Mouse (Mus musculus): ENCODE results near the gene Hmox2. TPM values are rescaled to one million over a fixed set of nuclear protein-coding genes. Genes with fewer than 3 reads are reported as not detected.
"Not testable (repeated sequence)": the region's sequence is repeated elsewhere in the genome, so short reads cannot be mapped to it uniquely, and the experiment has no call there.

Gene Hmox2
- 80.6 and 81.5 TPM in 2 replicates for polyA plus RNA-seq (2016; fragmentation: Nextera tagmentation; extraction: Ambion mirVana)

DNA sequence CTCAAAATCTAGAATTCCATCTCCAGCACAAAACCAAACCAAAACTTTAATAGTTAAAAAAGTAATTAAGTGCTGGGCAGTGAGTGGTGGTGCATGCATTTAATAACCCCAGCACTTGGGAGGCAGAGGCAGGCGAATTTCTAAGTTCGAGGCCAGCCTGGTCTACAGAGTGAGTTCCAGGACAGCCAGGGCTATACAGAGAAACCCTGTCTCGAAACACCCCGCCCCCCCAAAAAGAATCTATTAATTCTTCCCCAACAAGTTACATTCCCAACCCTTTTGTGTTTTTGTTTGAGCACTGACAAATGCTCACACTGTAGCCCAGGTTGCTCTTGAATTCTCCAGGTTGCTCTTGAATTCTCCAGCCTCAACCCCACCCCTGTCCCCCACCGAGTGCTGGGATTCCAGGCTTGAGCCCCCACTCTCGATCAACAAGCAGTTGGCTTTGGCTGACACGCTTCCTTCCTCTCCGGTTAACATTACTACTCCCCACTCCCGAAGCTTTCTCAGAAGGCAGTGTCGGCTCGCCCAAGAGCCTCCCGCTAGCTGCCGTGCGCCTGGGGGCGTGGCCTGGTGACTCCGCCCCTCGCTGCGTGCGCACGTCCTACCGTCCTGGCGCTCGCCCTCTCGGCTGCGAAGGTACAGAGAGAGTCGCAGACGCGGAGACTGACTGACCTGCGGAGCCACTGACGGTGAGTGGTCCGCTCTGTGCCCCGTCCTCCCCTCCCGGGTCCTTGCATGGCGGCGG, at the start of gene Hmox2:
TSS of gene Hmox2 (plus strand) at position 582 of the 748 bp plus-strand sequence.
- 6% methylated on average over 35 of the region's 35 CpGs for WGBS
- Histone ChIP-seq H3K27ac (peak within 1 kb of the TSS; percentile 94), H3K27me3 (ENCODE audit: poor library complexity, severe bottlenecking) (peaks cover 13% of the 10 kb centered on the region; the same call in 1 of the 2 replicates), H3K36me3 (replicated peaks) (peaks cover 4% of the 10 kb centered on the region), H3K9me3 (no peaks in the 10 kb centered on the region), H3K4me3 (peak within 1 kb of the TSS; percentile 89), H3K4me1 (peaks cover 18% of the 10 kb centered on the region)
- peak; percentile 90 for DNase-seq (ENCODE audit: extremely low spot score, low spot score)

- 94% methylated on average over 5 of the region's 5 CpGs for WGBS
- Histone ChIP-seq H3K27me3 (ENCODE audit: poor library complexity, severe bottlenecking) (no peaks in the 10 kb centered on the region), H3K4me1 (peaks cover 19% of the 10 kb centered on the region), H3K9me3 (no peaks in the 10 kb centered on the region), H3K4me3 (no peak overlapping the region), H3K27ac (no peak overlapping the region), H3K36me3 (replicated peaks) (peaks cover 34% of the 10 kb centered on the region)
- DNase-seq (ENCODE audit: extremely low spot score, low spot score), result no peak
These were observed 49.3 kb upstream of the Hmox2 start for GRCm38 (mm10) chr16:4676836-4677235.

DNA sequence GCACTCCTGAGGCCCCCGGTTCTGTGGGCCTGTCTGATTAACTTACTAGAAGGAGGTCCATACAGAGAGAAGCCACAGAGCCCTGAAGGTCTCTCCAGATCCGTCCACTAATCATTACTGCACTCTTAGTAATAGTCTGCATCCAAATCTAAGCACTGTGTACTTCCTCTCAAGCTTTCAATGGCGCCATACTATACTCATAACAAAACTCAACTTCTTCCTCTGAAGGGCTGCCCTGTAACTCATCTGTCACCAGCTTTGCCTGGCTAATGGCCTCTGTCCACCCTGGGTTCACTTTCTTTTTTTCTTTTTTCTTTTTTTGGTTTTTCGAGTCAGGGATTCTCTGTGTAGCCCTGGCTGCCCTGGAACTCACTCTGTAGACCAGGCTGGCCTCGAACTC, 48.1 kb upstream of the Hmox2 start:
- H3K4me1 ChIP-seq, result peaks cover 24% of the 10 kb centered on the region
- peaks cover 34% of the 10 kb centered on the region for H3K36me3 ChIP-seq (replicated peaks)
- H3K27ac ChIP-seq, result no peak overlapping the region
- no peaks in the 10 kb centered on the region for H3K27me3 ChIP-seq (ENCODE audit: poor library complexity, severe bottlenecking)
- 87% methylated on average over 5 of the region's 5 CpGs for WGBS
- DNase-seq (ENCODE audit: extremely low spot score, low spot score), result no peak
- H3K4me3 ChIP-seq, result no peak overlapping the region; the same call in 1 of the 2 replicates
- no peaks in the 10 kb centered on the region for H3K9me3 ChIP-seq

- under 1% methylated on average over 47 of the region's 47 CpGs for WGBS
- Histone ChIP-seq H3K27ac (peak within 1 kb of the TSS; percentile 81), H3K4me3 (peak within 1 kb of the TSS; percentile 76)
These were observed 46.8 kb upstream of the Hmox2 start, which contains the start of gene Coro7 for GRCm38 (mm10) chr16:4679121-4680018. TSS of gene Coro7 (minus strand) at chr16:4679777.

DNA sequence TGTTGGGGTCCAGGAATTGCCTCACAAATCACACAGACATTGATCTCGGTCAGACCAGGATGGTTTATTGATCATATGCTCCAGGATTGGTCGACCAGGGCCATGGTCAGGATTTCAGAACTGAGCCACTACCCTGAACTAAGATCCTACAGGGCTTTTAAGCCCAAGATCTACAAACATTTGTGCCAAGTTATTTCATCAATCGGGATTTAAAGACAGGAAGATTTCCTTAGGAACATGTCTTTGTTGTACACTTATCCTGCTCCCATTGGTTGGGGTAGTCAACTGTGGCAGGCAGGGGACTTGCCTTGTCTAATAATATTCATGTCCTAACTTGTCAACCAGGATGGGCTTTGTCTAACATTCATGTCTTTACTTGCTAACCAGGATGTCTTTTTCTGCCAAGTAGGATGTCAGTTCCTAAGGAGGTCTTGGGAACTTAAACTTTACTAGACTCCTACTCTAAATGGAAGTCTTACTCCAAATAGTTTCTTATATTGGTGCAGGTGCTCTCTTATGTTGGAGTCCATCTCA, 45.2 kb upstream of the Hmox2 start:
- peaks cover 41% of the 10 kb centered on the region for H3K4me1 ChIP-seq
- not testable (repeated sequence) for H3K9me3 ChIP-seq; H3K27me3 ChIP-seq (ENCODE audit: poor library complexity, severe bottlenecking); DNase-seq (ENCODE audit: extremely low spot score, low spot score); H3K27ac ChIP-seq; H3K36me3 ChIP-seq (replicated peaks); H3K4me3 ChIP-seq
- WGBS, result 81% methylated on average over 3 of the region's 3 CpGs

More at GRCm38 (mm10) chr16:4679121-4680018, 46.8 kb upstream of the Hmox2 start, which contains the start of gene Coro7:
- Histone ChIP-seq H3K9me3 (no peaks in the 10 kb centered on the region), H3K27me3 (ENCODE audit: poor library complexity, severe bottlenecking) (no peaks in the 10 kb centered on the region), H3K4me1 (peaks cover 28% of the 10 kb centered on the region), H3K36me3 (replicated peaks) (peaks cover 22% of the 10 kb centered on the region)
- DNase-seq (ENCODE audit: extremely low spot score, low spot score), result peak; percentile 93

- 83% methylated on average over 4 of the region's 4 CpGs for WGBS
- Histone ChIP-seq H3K36me3 (replicated peaks) (peaks cover 11% of the 10 kb centered on the region), H3K4me3 (peak overlapping the region; percentile 81), H3K4me1 (peaks cover 41% of the 10 kb centered on the region), H3K27ac (peak overlapping the region; percentile 90; the same call in 1 of the 2 replicates), H3K27me3 (ENCODE audit: poor library complexity, severe bottlenecking) (no peaks in the 10 kb centered on the region), H3K9me3 (no peaks in the 10 kb centered on the region)
- no peak for DNase-seq (ENCODE audit: extremely low spot score, low spot score)
These were observed 43.5 kb upstream of the Hmox2 start for GRCm38 (mm10) chr16:4682628-4683179.

DNA sequence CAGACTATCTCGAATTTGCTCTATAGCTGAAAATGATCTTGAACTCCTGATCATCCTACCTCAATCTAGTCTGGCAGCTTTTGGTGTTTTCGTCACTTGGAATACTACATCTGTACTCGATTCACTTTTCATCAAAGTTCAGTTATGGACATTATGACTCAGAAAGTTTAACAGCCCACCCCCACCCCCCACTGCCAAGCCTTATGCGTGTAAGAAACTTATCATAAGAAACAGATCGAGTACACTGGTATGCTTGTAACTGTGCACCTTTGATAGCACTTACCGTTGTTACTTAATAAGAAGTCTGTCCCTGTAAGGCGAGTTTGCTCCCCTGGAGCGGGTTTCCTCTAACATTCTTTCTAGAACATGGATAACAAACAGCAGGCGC, 43.0 kb upstream of the Hmox2 start:
- H3K4me1 ChIP-seq, result peaks cover 41% of the 10 kb centered on the region
- no peak for DNase-seq (ENCODE audit: extremely low spot score, low spot score)
- peak overlapping the region; percentile 81 for H3K4me3 ChIP-seq
- WGBS, result 35% methylated on average over 9 of the region's 9 CpGs
- no peaks in the 10 kb centered on the region for H3K27me3 ChIP-seq (ENCODE audit: poor library complexity, severe bottlenecking)
- H3K9me3 ChIP-seq, result no peaks in the 10 kb centered on the region
- peaks cover 15% of the 10 kb centered on the region for H3K36me3 ChIP-seq (replicated peaks)
- peak overlapping the region; percentile 90 for H3K27ac ChIP-seq

GRCm38 (mm10) chr16:4683581-4684456, 42.3 kb upstream of the Hmox2 start:
- under 1% methylated on average over 54 of the region's 54 CpGs for WGBS

GRCm38 (mm10) chr16:4684457-4684791, 41.7 kb upstream of the Hmox2 start:
- 2% methylated on average over 9 of the region's 9 CpGs for WGBS
- H3K36me3 ChIP-seq (replicated peaks), result peaks cover 26% of the 10 kb centered on the region

More at GRCm38 (mm10) chr16:4683581-4684456, 42.3 kb upstream of the Hmox2 start:
- peak overlapping the region; percentile 90 for H3K27ac ChIP-seq
- peak; percentile 93 for DNase-seq (ENCODE audit: extremely low spot score, low spot score)
- H3K36me3 ChIP-seq (replicated peaks), result peaks cover 20% of the 10 kb centered on the region
- H3K9me3 ChIP-seq, result no peaks in the 10 kb centered on the region
- H3K4me3 ChIP-seq, result peak overlapping the region; percentile 81
- no peaks in the 10 kb centered on the region for H3K27me3 ChIP-seq (ENCODE audit: poor library complexity, severe bottlenecking)
- H3K4me1 ChIP-seq, result peaks cover 34% of the 10 kb centered on the region

DNA sequence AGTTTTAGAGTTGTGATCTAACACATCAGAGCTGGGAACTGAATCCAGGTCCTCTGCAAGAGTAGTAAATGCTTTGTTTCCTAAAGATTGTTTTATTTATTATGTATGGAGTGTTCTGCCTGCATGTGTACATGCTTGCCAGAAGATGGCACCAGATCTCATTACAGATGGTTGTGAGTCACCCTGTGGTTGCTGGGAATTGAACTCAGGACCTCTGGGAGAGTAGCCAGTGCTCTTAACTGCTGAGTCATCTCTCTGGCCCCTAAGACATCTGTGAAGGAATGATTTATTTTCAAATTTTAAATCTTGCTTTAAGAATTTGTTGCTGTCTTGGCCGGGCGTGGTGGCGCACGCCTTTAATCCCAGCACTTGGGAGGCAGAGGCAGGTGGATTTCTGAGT, 36.8 kb upstream of the Hmox2 start:
- WGBS, result 97% methylated on average over 4 of the region's 4 CpGs
- not testable (repeated sequence) for H3K27me3 ChIP-seq (ENCODE audit: poor library complexity, severe bottlenecking); DNase-seq (ENCODE audit: extremely low spot score, low spot score); H3K27ac ChIP-seq; H3K4me3 ChIP-seq; H3K9me3 ChIP-seq
- Histone ChIP-seq H3K36me3 (replicated peaks) (peaks cover 74% of the 10 kb centered on the region), H3K4me1 (peaks cover 13% of the 10 kb centered on the region)

More at GRCm38 (mm10) chr16:4684457-4684791, 41.7 kb upstream of the Hmox2 start:
- H3K4me3 ChIP-seq, result peak overlapping the region; percentile 81
- H3K27me3 ChIP-seq (ENCODE audit: poor library complexity, severe bottlenecking), result no peaks in the 10 kb centered on the region
- H3K4me1 ChIP-seq, result peaks cover 28% of the 10 kb centered on the region
- H3K27ac ChIP-seq, result peak overlapping the region; percentile 90
- DNase-seq (ENCODE audit: extremely low spot score, low spot score), result no peak
- no peaks in the 10 kb centered on the region; the same call in 1 of the 2 replicates for H3K9me3 ChIP-seq

DNA sequence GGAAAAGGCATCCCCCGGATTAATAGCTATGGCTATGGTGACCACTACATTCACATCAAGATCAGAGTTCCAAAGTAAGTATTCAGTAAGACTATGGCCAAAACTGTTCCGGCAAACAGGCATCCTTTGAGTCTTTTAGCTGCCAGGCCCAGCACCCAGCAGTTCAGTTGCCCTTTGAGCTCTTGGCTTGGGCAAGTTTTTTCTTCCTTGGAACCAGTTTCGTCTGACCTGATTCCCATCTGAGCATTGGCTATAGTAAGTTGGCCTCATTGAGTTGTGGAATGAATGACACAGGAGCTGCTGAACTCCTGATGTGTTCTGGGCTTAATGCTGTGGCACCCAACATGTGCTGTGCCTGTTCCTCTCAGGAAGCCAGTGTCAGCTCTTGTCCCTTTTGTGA, 24.9 kb upstream of the Hmox2 start:
- Histone ChIP-seq H3K27me3 (ENCODE audit: poor library complexity, severe bottlenecking) (no peaks in the 10 kb centered on the region), H3K9me3 (no peaks in the 10 kb centered on the region), H3K4me3 (no peak overlapping the region), H3K27ac (no peak overlapping the region), H3K36me3 (replicated peaks) (peaks cover 99% of the 10 kb centered on the region), H3K4me1 (no peaks in the 10 kb centered on the region)
- WGBS, result 95% methylated on average over 3 of the region's 3 CpGs
- DNase-seq (ENCODE audit: extremely low spot score, low spot score), result no peak
